Comparison of ENCODE assay signal across 19 mouse cellular contexts in genomic region chr10:43330691-43331090, GRCm38 (mm10).
DNase-seq lines count a peak whose midpoint lies in the region; ATAC-seq and TF ChIP-seq lines count a peak whose summit lies in the region.
"Had no signal": no experiment of that assay in that cellular context is flagged by ENCODE, and none has a peak within 500 bp of the region (broad histone marks: within the 10 kb centered on the region; RNA-seq: fewer than 3 reads in every experiment).

No protein-coding gene starts in this region.

- WGBS in lung, embryonic 14.5 days = 36% methylated on average over 4 of the region's 4 CpGs
- WGBS in lung, postnatal 0 days = 42% methylated on average over 4 of the region's 4 CpGs
- 63% methylated on average over 4 of the region's 4 CpGs for WGBS in hindbrain, embryonic 14.5 days

- no peaks in the 10 kb centered on the region for H3K27me3 ChIP-seq in lung, embryonic 14.5 days (ENCODE audit: insufficient read depth, low read length)
- no peaks in the 10 kb centered on the region for H3K27me3 ChIP-seq in lung, postnatal 0 days (replicated peaks; ENCODE audit: insufficient read depth, low read length)
- H3K27me3 ChIP-seq in hindbrain, embryonic 14.5 days (ENCODE audit: control insufficient read depth, insufficient read depth, low read length) = no peaks in the 10 kb centered on the region
- H3K27me3 ChIP-seq: CH12.LX; liver, embryonic 12.5 days had no signal

- TF ChIP-seq EP300 in lung, postnatal 0 days (IDR thresholded peaks at IDR 0.05) = no peak

- peak; percentile 30 for DNase-seq in lung, embryonic 14.5 days
- no peak for DNase-seq in lung, postnatal 0 days (ENCODE audit: low spot score)
- no peak for DNase-seq in hindbrain, embryonic 14.5 days (ENCODE audit: low spot score)
- DNase-seq in thymus, postnatal 14 days = peak; percentile 31
- DNase-seq in urinary bladder, postnatal 10 days (ENCODE audit: low spot score) = no peak
- DNase-seq in right cerebral cortex, postnatal 4 days = no peak
- DNase-seq: cerebellum, postnatal 36 days; forebrain, postnatal 0 days; gastrocnemius, postnatal 10 days; kidney, adult 18-20 months; kidney, postnatal 4 days; left cerebral cortex, postnatal 4 days; lung, postnatal 10 days; right cerebral cortex, adult 18-20 months had no signal

- ATAC-seq in lung, embryonic 14.5 days (ENCODE audit: insufficient read depth) = peak; percentile 44; the same call in 1 of the 2 replicates
- no peak for ATAC-seq in lung, postnatal 0 days
- ATAC-seq in CD4-positive, CD25-positive, alpha-beta regulatory T cell, adult 4 months = peak; percentile 64
- no peak for ATAC-seq in hindbrain, embryonic 14.5 days (ENCODE audit: low FRiP score)
- ATAC-seq: forebrain, postnatal 0 days; liver, embryonic 12.5 days had no signal

- no peak overlapping the region for H3K9ac ChIP-seq in lung, embryonic 14.5 days
- no peak overlapping the region for H3K9ac ChIP-seq in lung, postnatal 0 days (replicated peaks; ENCODE audit: low read depth)
- H3K9ac ChIP-seq in hindbrain, embryonic 14.5 days = no peak overlapping the region
- H3K9ac ChIP-seq: forebrain, postnatal 0 days; liver, embryonic 12.5 days had no signal

- TF ChIP-seq CTCF in lung, embryonic 14.5 days (IDR thresholded peaks at IDR 0.05; ENCODE audit: low read depth) = no peak
- TF ChIP-seq CTCF in lung, postnatal 0 days (IDR thresholded peaks at IDR 0.05) = no peak

- H3K4me1 ChIP-seq in lung, embryonic 14.5 days (ENCODE audit: insufficient read depth) = no peaks in the 10 kb centered on the region
- H3K4me1 ChIP-seq in lung, postnatal 0 days (ENCODE audit: insufficient read depth, low read depth, low read length) = no peaks in the 10 kb centered on the region
- peaks cover 22% of the 10 kb centered on the region for H3K4me1 ChIP-seq in hindbrain, embryonic 14.5 days (replicated peaks; ENCODE audit: control insufficient read depth, insufficient read depth, low read length)

- H3K9me3 ChIP-seq in lung, embryonic 14.5 days (ENCODE audit: low read depth, low read length) = no peaks in the 10 kb centered on the region
- H3K9me3 ChIP-seq in lung, postnatal 0 days (ENCODE audit: low read length) = no peaks in the 10 kb centered on the region
- no peaks in the 10 kb centered on the region for H3K9me3 ChIP-seq in hindbrain, embryonic 14.5 days (ENCODE audit: control insufficient read depth, low read length)
- H3K9me3 ChIP-seq: heart, embryonic 10.5 days; liver, embryonic 12.5 days had no signal

- no peak overlapping the region for H3K4me2 ChIP-seq in lung, embryonic 14.5 days
- no peak overlapping the region for H3K4me2 ChIP-seq in lung, postnatal 0 days (replicated peaks; ENCODE audit: low read depth, low read length)
- H3K4me2 ChIP-seq in hindbrain, embryonic 14.5 days (replicated peaks) = no peak overlapping the region
- H3K4me2 ChIP-seq: liver, embryonic 12.5 days had no signal

- H3K36me3 ChIP-seq in lung, embryonic 14.5 days (ENCODE audit: insufficient read depth) = no peaks in the 10 kb centered on the region
- H3K36me3 ChIP-seq in lung, postnatal 0 days (ENCODE audit: insufficient read depth, low read length) = no peaks in the 10 kb centered on the region
- H3K36me3 ChIP-seq in hindbrain, embryonic 14.5 days (replicated peaks; ENCODE audit: control insufficient read depth, insufficient read depth) = no peaks in the 10 kb centered on the region
- H3K36me3 ChIP-seq: heart, embryonic 10.5 days; liver, embryonic 12.5 days had no signal

- H3K4me3 ChIP-seq in lung, embryonic 14.5 days (ENCODE audit: low read depth, low read length) = no peak overlapping the region
- no peak overlapping the region for H3K4me3 ChIP-seq in lung, postnatal 0 days (ENCODE audit: low read depth, low read length)
- H3K4me3 ChIP-seq in hindbrain, embryonic 14.5 days (replicated peaks; ENCODE audit: low read length) = no peak overlapping the region
- H3K4me3 ChIP-seq: heart, embryonic 10.5 days; liver, embryonic 12.5 days had no signal

- H3K27ac ChIP-seq in lung, embryonic 14.5 days (ENCODE audit: low read depth) = no peak overlapping the region
- no peak overlapping the region for H3K27ac ChIP-seq in lung, postnatal 0 days (ENCODE audit: low read length)
- H3K27ac ChIP-seq in hindbrain, embryonic 14.5 days = peak overlapping the region; percentile 80
- H3K27ac ChIP-seq: heart, embryonic 10.5 days; liver, embryonic 12.5 days; stomach, postnatal 0 days had no signal

Comparison
In these comparisons a context has a peak if more than half of its experiments do, and no peak if none do; other contexts are left out.
1. ATAC-seq: peak in lung, embryonic 14.5 days (single experiment) and CD4-positive, CD25-positive, alpha-beta regulatory T cell, adult 4 months (single experiment); none in lung, postnatal 0 days (single experiment) and hindbrain, embryonic 14.5 days (single experiment).
2. DNase-seq: peak in lung, embryonic 14.5 days (single experiment) and thymus, postnatal 14 days (single experiment); none in lung, postnatal 0 days (single experiment), hindbrain, embryonic 14.5 days (single experiment), urinary bladder, postnatal 10 days (single experiment) and right cerebral cortex, postnatal 4 days (single experiment).